Mouse (Mus musculus) hindbrain, postnatal 0 days (tissue): ENCODE measurements at regions not wholly inside any gene's neighbourhood (a gene's known extent, or its start where the extent isn't known, plus 50 kb on each side); places are given as distances from the start of the nearest gene placed in this dataset.

ENCODE experiments used
- ATAC-seq: fragments of 200-750 bp; cut with Nextera tagmentation; 2 replicates; pipeline ENCODE4 v1.8.0; 2017; ENCODE audit warnings: mild to moderate bottlenecking, moderate TSS enrichment, moderate library complexity
- DNase-seq: peaks from one replicate; pipeline ENCODE4 v3.0.0-alpha.2; 2015; ENCODE audit warnings: low spot score
- H3K27ac ChIP-seq: fragments of 300-500 bp; sonication (generic); 2 replicates; pipeline ENCODE4 v1.5.1; 2014; ENCODE audit warnings: mild to moderate bottlenecking
- H3K27me3 ChIP-seq: fragments of 300-500 bp; sonication (generic); 2 replicates; pipeline ENCODE4 v1.6.1; 2014; ENCODE audit warnings: low read length, mixed read lengths; ENCODE audit not compliant: insufficient read depth
- H3K36me3 ChIP-seq: fragments of 300-500 bp; sonication (generic); 2 replicates; pipeline ENCODE4 v1.6.1; 2014; ENCODE audit warnings: low read length, mixed read lengths; ENCODE audit not compliant: insufficient read depth
- H3K4me1 ChIP-seq: fragments of 300-500 bp; sonication (generic); 2 replicates; pipeline ENCODE4 v1.6.1; 2014; ENCODE audit warnings: antibody characterized with exemption, low read length, mixed read lengths; ENCODE audit not compliant: insufficient read depth
- H3K4me2 ChIP-seq: fragments of 300-500 bp; sonication (generic); 2 replicates; pipeline ENCODE4 v1.6.1; 2014; ENCODE audit warnings: low read depth, mild to moderate bottlenecking, low read length, moderate library complexity, mixed read lengths
- H3K4me3 ChIP-seq: fragments of 300-500 bp; sonication (generic); 2 replicates; pipeline ENCODE4 v1.5.1; 2014; ENCODE audit warnings: low read length
- H3K9ac ChIP-seq: fragments of 300-500 bp; sonication (generic); replicated peaks from 2 replicates; pipeline ENCODE4 v1.6.1; 2014; ENCODE audit warnings: mild to moderate bottlenecking, low read length, moderate library complexity, mixed read lengths
- H3K9me3 ChIP-seq: fragments of 300-500 bp; sonication (generic); 2 replicates; pipeline ENCODE4 v1.6.1; 2016; ENCODE audit warnings: low read length, mixed read lengths
- CTCF ChIP-seq: IDR thresholded peaks from 2 replicates; pipeline ENCODE4 v1.5.1; 2016; ENCODE audit warnings: antibody characterized with exemption, control low read depth, low read depth
- WGBS: fragments of 180-500 bp; shearing (Covaris S2); extraction: QIAGEN DNeasy Blood & Tissue Kit; methylation state at CpG from one replicate; pipeline ENCODE4 v1.1.7; 2014; 5-methylcytosine and 5-hydroxymethylcytosine counted together

DNA sequence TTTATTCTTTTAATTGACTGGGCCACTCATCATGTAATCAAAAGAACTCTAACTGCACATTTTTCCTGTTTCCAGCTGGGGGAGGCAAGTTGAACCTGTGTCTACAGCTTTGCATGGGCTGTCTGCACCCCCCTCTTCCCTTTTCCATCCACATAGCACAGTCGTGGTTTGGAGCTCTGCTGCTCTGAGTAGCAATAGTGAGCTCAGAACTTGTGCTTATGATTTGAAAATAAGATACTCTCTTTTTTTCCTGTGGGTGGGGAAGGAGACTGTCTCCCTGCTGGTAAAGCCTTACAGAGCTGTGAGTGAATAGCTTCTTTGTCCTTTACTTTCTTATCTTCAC is 72.2 kb upstream of the Pfn2 start:
- Histone ChIP-seq H3K4me2 (no peak overlapping the region), H3K36me3 (no peaks in the 10 kb centered on the region), H3K27ac (no peak overlapping the region), H3K27me3 (no peaks in the 10 kb centered on the region), H3K9me3 (no peaks in the 10 kb centered on the region), H3K4me3 (no peak overlapping the region), H3K9ac (no peak overlapping the region), H3K4me1 (no peaks in the 10 kb centered on the region; the same call in 1 of the 2 replicates)
- ATAC-seq (no peak), DNase-seq (no peak)
- 35% methylated on average over 1 of the region's 1 CpGs for WGBS
- no peak for TF ChIP-seq CTCF

DNA sequence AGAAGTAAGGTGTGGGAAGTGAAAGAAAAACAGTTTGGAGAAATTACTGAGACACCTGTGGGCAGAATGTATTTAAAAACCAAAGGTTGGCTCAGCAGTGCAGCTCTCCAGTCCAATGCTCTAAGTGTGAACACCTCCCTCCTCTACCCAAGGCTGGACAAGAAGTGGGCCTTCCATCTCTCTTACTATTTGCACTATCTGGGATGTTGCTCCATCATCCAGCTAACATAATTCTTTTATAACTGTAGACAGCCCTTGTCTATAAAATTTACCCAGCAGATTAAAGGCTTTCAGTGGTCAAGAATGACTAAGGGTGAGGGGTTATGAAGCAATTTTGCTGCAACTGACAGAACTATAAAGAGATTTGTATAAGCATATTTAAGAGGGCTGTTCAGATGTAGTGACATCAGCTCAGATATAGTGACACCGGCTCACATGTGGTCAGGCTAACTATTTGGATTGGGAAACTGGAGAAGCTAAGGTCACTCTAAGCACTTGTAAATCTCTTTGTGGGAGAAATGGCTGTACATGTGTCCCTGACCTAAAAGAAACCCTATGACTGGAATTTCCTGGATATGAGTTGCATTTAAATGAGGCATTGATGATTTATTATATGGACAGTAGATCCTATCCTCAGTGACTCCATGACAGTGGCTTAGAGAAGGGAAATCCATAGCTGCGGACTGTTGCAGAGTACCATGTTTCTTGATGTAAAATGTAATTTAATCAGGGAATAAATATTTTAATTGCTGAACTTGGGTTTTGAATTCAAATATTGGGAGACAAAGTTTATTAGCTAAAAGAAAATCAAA is 73.4 kb upstream of the Pfn2 start:
- Histone ChIP-seq H3K27me3 (no peaks in the 10 kb centered on the region), H3K4me2 (no peak overlapping the region), H3K4me1 (no peaks in the 10 kb centered on the region; the same call in 1 of the 2 replicates), H3K9ac (no peak overlapping the region), H3K9me3 (no peaks in the 10 kb centered on the region), H3K36me3 (no peaks in the 10 kb centered on the region), H3K27ac (no peak overlapping the region), H3K4me3 (no peak overlapping the region)
- DNase-seq: no peak
- 93% methylated on average over 2 of the region's 2 CpGs for WGBS
- no peak for ATAC-seq
- TF ChIP-seq CTCF: no peak

DNA sequence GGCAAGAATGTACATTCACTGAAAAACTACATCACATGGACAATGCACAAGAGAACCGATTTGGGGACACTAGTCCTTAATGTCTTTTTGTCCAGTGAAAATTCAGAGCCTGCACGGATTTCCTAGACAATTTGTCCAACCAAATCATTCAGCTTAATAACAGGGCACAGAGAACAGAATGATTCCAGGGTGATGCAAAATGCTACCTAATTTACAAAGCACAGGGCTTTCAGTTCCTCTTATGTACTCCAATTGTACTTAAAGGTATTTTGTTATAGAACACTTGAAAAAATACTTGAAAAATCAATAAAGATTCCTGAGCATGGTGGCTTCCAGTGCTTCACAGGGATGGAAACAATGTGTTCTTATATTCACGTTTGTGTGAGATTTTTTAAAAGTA is 75.2 kb upstream of the Pfn2 start:
- H3K4me2 ChIP-seq: no peak overlapping the region
- 72% methylated on average over 3 of the region's 3 CpGs for WGBS

DNA sequence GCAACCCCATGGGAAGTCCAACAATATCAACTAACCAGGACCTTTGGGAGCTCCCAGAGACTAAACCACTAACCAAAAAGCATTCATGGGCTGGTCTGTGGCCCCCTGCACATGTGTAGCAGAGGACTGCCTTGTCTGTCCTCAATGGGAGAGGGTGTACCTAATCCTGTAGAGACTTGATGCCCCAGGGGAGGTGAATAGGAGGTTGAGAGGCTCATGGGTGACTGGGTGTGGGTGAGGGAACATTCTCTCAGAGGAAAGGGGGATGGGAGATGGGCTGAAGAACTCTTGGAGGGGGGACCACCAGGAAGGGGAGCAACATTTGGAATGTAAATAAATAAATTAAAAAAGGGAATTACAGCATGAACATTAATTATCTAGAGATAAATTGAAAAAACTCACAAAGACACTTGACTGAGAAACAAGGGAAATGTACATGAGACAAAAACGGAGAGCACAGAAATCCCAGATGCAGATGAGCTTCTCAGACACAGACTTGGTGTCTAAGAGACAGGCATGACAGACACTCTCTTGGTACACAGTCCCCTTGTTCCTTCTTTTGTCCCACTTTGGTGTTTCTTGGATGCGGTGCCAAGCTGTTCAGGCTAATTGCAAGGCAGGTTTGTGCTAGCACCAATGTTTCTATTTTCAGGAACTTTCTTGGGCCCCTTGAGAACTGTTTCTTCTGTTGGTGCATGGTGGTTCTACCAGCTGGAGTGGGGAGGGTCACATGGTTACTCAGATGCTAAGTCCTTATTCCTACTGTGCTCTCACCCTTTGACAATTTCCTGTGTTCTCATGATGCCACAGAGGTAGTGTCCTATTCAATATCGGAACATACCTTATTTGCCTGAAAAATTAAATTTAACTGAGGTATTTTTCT is 85.0 kb upstream of the Pfn2 start:
- Histone ChIP-seq H3K9me3 (no peaks in the 10 kb centered on the region), H3K4me1 (no peaks in the 10 kb centered on the region), H3K4me2 (no peak overlapping the region), H3K27me3 (no peaks in the 10 kb centered on the region), H3K9ac (no peak overlapping the region), H3K27ac (no peak overlapping the region), H3K36me3 (no peaks in the 10 kb centered on the region), H3K4me3 (no peak overlapping the region)
- ATAC-seq (peak; percentile 56; the same call in 1 of the 2 replicates), DNase-seq (peak; percentile 11)
- TF ChIP-seq CTCF: no peak
- 65% methylated on average over 3 of the region's 3 CpGs for WGBS

More for the DNA sequence above, 75.2 kb upstream of the Pfn2 start:
- TF ChIP-seq CTCF: no peak
- DNase-seq (no peak), ATAC-seq (no peak)
- H3K9me3 ChIP-seq: no peaks in the 10 kb centered on the region
- no peak overlapping the region for H3K9ac ChIP-seq
- H3K27ac ChIP-seq: no peak overlapping the region
- no peaks in the 10 kb centered on the region for H3K27me3 ChIP-seq
- no peaks in the 10 kb centered on the region for H3K36me3 ChIP-seq
- no peak overlapping the region for H3K4me3 ChIP-seq
- H3K4me1 ChIP-seq: no peaks in the 10 kb centered on the region; the same call in 1 of the 2 replicates

DNA sequence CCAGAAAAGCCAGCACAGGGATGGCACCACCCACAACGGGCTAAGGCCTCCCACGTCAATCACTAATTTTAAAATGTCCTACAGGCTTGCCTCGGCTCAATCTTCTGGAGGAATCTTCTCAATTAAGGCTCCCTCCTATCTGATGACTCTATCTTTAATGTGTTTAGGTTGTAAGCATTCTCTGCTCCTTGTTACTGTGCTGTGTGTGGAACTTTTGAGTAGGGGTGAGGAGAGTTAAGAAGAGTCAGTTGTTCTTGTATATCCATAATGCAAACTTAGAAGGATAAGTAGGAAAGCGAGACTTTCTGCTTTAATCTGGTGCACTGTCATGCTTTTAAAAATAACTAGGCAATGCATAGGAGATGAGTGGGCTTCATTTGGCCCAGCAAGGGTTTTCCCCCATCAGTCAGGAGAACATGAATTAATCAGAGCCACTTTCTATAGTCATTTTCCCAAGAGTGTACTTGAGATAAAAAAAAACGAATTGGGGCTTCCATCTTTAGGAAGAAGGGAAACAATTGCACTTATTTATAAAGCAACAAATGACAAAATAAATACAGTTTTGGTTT is 87.2 kb upstream of the Pfn2 start:
- 72% methylated on average over 5 of the region's 5 CpGs for WGBS
- Histone ChIP-seq H3K9ac (no peak overlapping the region), H3K9me3 (no peaks in the 10 kb centered on the region), H3K4me3 (no peak overlapping the region), H3K27me3 (no peaks in the 10 kb centered on the region), H3K4me1 (no peaks in the 10 kb centered on the region), H3K27ac (no peak overlapping the region), H3K4me2 (no peak overlapping the region), H3K36me3 (no peaks in the 10 kb centered on the region)
- TF ChIP-seq CTCF: no peak
- ATAC-seq: no peak
- DNase-seq: no peak

DNA sequence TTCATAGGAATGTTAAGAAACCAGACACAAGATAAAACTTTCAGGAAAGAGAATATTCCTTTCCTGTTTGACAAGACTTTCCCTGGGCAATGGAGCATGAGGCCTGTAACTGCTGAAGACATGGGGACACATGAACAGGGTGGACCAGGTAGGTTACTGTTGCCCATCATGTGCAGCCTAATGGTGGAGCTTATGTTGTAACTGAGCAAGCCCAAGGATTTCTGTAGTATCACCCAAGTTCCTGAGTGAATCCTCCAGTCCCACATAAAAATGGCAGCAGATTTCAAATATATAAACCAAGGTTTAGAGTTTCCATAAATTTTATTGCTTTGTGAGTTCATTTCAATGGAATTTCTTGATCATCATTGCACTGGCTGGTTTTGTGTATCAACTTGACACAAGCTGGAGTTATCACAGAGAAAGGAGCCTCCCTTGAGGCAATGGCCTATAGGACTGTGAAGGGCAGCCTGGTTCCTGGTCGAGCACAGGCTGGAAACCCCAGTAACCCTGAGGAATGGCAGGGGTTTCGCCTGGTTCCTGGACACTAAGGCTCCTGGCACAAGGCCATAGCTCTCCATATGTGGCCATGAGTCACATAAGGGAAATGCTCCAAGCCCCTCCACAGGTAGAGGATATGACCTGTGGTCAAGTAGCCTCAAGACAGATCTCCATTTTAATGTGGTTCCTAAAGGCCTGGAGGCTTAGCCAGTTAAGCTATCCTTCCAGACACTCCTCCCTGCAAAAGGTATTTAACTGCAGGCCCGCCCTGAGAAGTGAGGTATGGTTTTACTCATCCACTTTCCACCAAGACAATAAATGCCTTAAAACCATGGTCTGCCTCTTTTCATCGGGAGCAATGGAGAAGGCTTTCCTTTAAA is 92.9 kb upstream of the Pfn2 start:
- Histone ChIP-seq H3K4me2 (no peak overlapping the region), H3K36me3 (no peaks in the 10 kb centered on the region), H3K9me3 (no peaks in the 10 kb centered on the region), H3K4me1 (no peaks in the 10 kb centered on the region), H3K27me3 (no peaks in the 10 kb centered on the region), H3K9ac (no peak overlapping the region), H3K27ac (no peak overlapping the region), H3K4me3 (no peak overlapping the region)
- no peak for DNase-seq
- ATAC-seq: no peak
- 88% methylated on average over 4 of the region's 4 CpGs for WGBS
- TF ChIP-seq CTCF: no peak
